Comparison of ENCODE assay signal across 27 mouse cellular contexts in the genomic region with DNA sequence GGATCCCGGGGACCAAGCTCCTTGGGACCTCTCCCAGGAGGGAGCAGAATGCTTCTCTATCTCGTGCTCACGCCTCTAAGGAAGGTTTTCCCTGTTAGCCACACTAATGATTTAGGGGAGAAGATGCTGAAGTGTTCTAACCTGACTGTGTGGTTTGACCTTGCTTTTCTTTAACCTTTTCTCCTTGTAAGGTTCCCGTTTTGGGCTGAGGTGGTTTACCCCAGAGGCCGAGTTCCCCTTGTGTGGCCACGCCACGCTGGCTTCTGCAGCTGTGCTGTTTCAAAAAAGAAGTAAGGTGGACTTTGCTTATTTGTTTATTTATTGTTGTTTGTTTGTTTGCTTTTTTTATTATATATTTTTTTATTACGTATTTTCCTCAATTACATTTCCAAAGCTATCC. TPM values are rescaled to one million over a fixed set of nuclear protein-coding genes. Genes with fewer than 3 reads are reported as not detected.
A peak's percentile ranks its signal among the peaks of the same experiment; 100 is the strongest.
DNase-seq lines count a peak whose midpoint lies in the region; ATAC-seq lines count a peak whose summit lies in the region.
"Had no signal": no experiment of that assay in that cellular context is flagged by ENCODE, and none has a peak within 500 bp of the region (broad histone marks: within the 10 kb centered on the region; RNA-seq: fewer than 3 reads in every experiment).

No protein-coding gene starts in this region.

- no peaks in the 10 kb centered on the region for H3K27me3 ChIP-seq in splenic B cell, adult 2 months (ENCODE audit: control insufficient read depth, insufficient read depth, low read length, poor library complexity, severe bottlenecking)
- H3K27me3 ChIP-seq: embryonic facial prominence, embryonic 13.5 days; forebrain, embryonic 12.5 days; forebrain, embryonic 15.5 days; hindbrain, embryonic 13.5 days; intestine, embryonic 15.5 days had no signal

- no peaks in the 10 kb centered on the region for H3K36me3 ChIP-seq in splenic B cell, adult 2 months (ENCODE audit: control insufficient read depth, insufficient read depth, low read length, poor library complexity, severe bottlenecking)
- H3K36me3 ChIP-seq: embryonic facial prominence, embryonic 13.5 days; forebrain, embryonic 12.5 days; forebrain, embryonic 15.5 days; hindbrain, embryonic 10.5 days; hindbrain, embryonic 13.5 days; intestine, embryonic 15.5 days had no signal

- DNase-seq in spleen, postnatal 36 days (ENCODE audit: low spot score in 2 of 2), result peak; percentile 40 to 43
- DNase-seq in spleen, postnatal 14 days (ENCODE audit: low spot score in 2 of 2), result no peak
- DNase-seq in splenic B cell, adult 2 months (ENCODE audit: low read depth, low spot score), result peak; percentile 46
- DNase-seq in cerebellum, adult 8-10 months, result no peak
- no peak for DNase-seq in lung, postnatal 4 days
- DNase-seq: adrenal gland, adult 8-10 months; adrenal gland, postnatal 25 days; cerebellum, adult 11-12 months; cerebellum, adult 9-10 months; cerebellum, postnatal 14 days; gastrocnemius, postnatal 10 days; gastrocnemius, postnatal 36 days; heart, adult 11 months had no signal

- ATAC-seq in granulocyte monocyte progenitor cell, adult 5-6 weeks (replicated peaks; ENCODE audit: poor library complexity, severe bottlenecking), result 0 out of 2 replicates have a peak, but pooled peaks have one; percentile 22
- ATAC-seq: activated CD4-positive, CD25-positive, alpha-beta regulatory T cell, adult 4 months; CD4-positive, CD25-positive, alpha-beta regulatory T cell, adult 4 months; forebrain, embryonic 15.5 days; hindbrain, embryonic 16.5 days; intestine, embryonic 15.5 days had no signal

RNA-seq across cellular contexts. Expression of a gene that starts 12.2 kb away (rescaled TPM):
- total RNA-seq in granulocyte monocyte progenitor cell, adult 5-6 weeks (2014; fragmentation: Nextera tagmentation), result not detected in 2 replicates
- total RNA-seq in granulocyte monocyte progenitor cell, adult 5-6 weeks (2017), result not detected in 2 replicates

RNA-seq across cellular contexts. Expression of a gene that starts 23.6 kb away (rescaled TPM):
- 0.34 TPM in 1 of 2 replicates, not detected in the other for total RNA-seq in granulocyte monocyte progenitor cell, adult 5-6 weeks (2014; fragmentation: Nextera tagmentation)
- not detected in 2 replicates for total RNA-seq in granulocyte monocyte progenitor cell, adult 5-6 weeks (2017)

RNA-seq across cellular contexts. Expression of a gene that starts 23.7 kb away (rescaled TPM):
- total RNA-seq in granulocyte monocyte progenitor cell, adult 5-6 weeks (2014; fragmentation: Nextera tagmentation), result 64.1 and 67.8 TPM in 2 replicates
- 34.0 and 43.0 TPM in 2 replicates for total RNA-seq in granulocyte monocyte progenitor cell, adult 5-6 weeks (2017)

RNA-seq across cellular contexts. Expression of a gene that starts 51.7 kb away (rescaled TPM):
- total RNA-seq in granulocyte monocyte progenitor cell, adult 5-6 weeks (2014; fragmentation: Nextera tagmentation), result not detected in 2 replicates
- total RNA-seq in granulocyte monocyte progenitor cell, adult 5-6 weeks (2017), result not detected in 2 replicates
- total RNA-seq: adrenal gland, adult 8-10 months; adrenal gland, postnatal 25 days; ES-E14; gastrocnemius, adult 18-20 months; gastrocnemius, postnatal 36 days; heart, adult 8-10 months; heart, postnatal 25 days had no signal

Comparison
In these comparisons a context has a peak if more than half of its experiments do, and no peak if none do; other contexts are left out.
1. DNase-seq: peak in spleen, postnatal 36 days (2 of 2) and splenic B cell, adult 2 months (single experiment); none in spleen, postnatal 14 days (0 of 2), cerebellum, adult 8-10 months (single experiment) and lung, postnatal 4 days (0 of 2).